Mouse (Mus musculus): ENCODE measurements around the gene Arl3.

The Arl3 gene

GRCm38 (mm10) chr19:46533525-46533924, 39.5 kb downstream of the Arl3 start:
- no peak for DNase-seq (ENCODE audit: low read depth, low spot score)

GRCm38 (mm10) chr19:46533066-46533465, 39.9 kb downstream of the Arl3 start:
- DNase-seq (ENCODE audit: low read depth, low spot score): no peak

- no peak for DNase-seq (ENCODE audit: low read depth, low spot score)
Measured at GRCm38 (mm10) chr19:46532031-46532688, 40.8 kb downstream of the Arl3 start.

- DNase-seq (ENCODE audit: low read depth, low spot score): no peak
Measured at GRCm38 (mm10) chr19:46531071-46532030, 41.6 kb downstream of the Arl3 start.

- no peak for DNase-seq (ENCODE audit: low read depth, low spot score)
Measured at GRCm38 (mm10) chr19:46530449-46530990, 42.5 kb downstream of the Arl3 start.

GRCm38 (mm10) chr19:46529601-46530448, 43.2 kb downstream of the Arl3 start:
- DNase-seq (ENCODE audit: low read depth, low spot score): no peak

GRCm38 (mm10) chr19:46528529-46529213, 44.3 kb downstream of the Arl3 start:
- DNase-seq (ENCODE audit: low read depth, low spot score): peak; percentile 60

- DNase-seq (ENCODE audit: low read depth, low spot score): no peak
Measured at GRCm38 (mm10) chr19:46527632-46528528, 45.1 kb downstream of the Arl3 start.

- DNase-seq (ENCODE audit: low read depth, low spot score): no peak
Measured at GRCm38 (mm10) chr19:46525691-46526631, 47.0 kb downstream of the Arl3 start.

GRCm38 (mm10) chr19:46524601-46525321, 48.2 kb downstream of the Arl3 start:
- no peak for DNase-seq (ENCODE audit: low read depth, low spot score)

GRCm38 (mm10) chr19:46524152-46524544, 48.9 kb downstream of the Arl3 start:
- DNase-seq (ENCODE audit: low read depth, low spot score): no peak

- DNase-seq (ENCODE audit: low read depth, low spot score): peak; percentile 66
Measured at GRCm38 (mm10) chr19:46523480-46524151, 49.4 kb downstream of the Arl3 start.

GRCm38 (mm10) chr19:46523131-46523479, 49.9 kb downstream of the Arl3 start:
- no peak for DNase-seq (ENCODE audit: low read depth, low spot score)

GRCm38 (mm10) chr19:46522433-46523044, 50.5 kb downstream of the Arl3 start:
- no peak for DNase-seq (ENCODE audit: low read depth, low spot score)

- no peak for DNase-seq (ENCODE audit: low read depth, low spot score)
Measured at GRCm38 (mm10) chr19:46521698-46522097, 51.3 kb downstream of the Arl3 start.

- no peak for DNase-seq (ENCODE audit: low read depth, low spot score)
Measured at GRCm38 (mm10) chr19:46518828-46519621, 54.0 kb downstream of the Arl3 start.

Data from brain, embryonic 18.5 days (tissue).